Mouse (Mus musculus): ENCODE measurements around the gene Fcrl6.

Fcrl6 gene

GRCm38 (mm10) chr1:172614654-172615053 is 12.3 kb upstream of the Fcrl6 start:
- CTCF ChIA-PET, result no interaction called here

- CTCF ChIA-PET, result no interaction called here
Observed at GRCm38 (mm10) chr1:172612745-172613144, 10.4 kb upstream of the Fcrl6 start.

GRCm38 (mm10) chr1:172611304-172611703 is 9.0 kb upstream of the Fcrl6 start:
- CTCF ChIA-PET, result no interaction called here

- CTCF ChIA-PET, result interaction anchor here (0.6 kb wide), 1 partner anchor 15 kb away, joined by 10 read pairs; no protein-coding TSS in a partner anchor
Observed at GRCm38 (mm10) chr1:172594495-172594894, 7.9 kb downstream of the Fcrl6 start.

DNA sequence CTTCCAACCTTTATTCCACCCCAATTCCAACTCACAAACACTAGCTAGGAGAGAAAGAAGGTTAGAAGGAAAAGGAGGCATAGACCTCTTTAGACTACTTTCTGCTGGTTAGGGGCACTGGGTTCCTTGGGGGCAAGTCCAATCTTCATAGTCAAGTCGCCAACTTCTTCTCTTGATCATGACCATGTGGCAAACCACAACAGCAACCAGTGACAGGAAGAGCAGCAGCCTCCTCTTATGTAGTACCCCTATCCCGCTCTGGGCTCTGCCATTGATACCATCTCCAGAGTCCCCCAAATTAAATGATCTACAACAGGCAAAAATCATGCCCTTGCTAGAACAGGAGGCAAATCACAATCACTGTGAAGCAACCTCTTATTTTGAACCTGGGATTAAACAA is 8.4 kb downstream of the Fcrl6 start:
- CTCF ChIA-PET, result interaction anchor here (0.6 kb wide), 1 partner anchor 14 kb away, joined by 10 read pairs; no protein-coding TSS in a partner anchor

GRCm38 (mm10) chr1:172593321-172593720 is 9.0 kb downstream of the Fcrl6 start:
- CTCF ChIA-PET, result no interaction called here

DNA sequence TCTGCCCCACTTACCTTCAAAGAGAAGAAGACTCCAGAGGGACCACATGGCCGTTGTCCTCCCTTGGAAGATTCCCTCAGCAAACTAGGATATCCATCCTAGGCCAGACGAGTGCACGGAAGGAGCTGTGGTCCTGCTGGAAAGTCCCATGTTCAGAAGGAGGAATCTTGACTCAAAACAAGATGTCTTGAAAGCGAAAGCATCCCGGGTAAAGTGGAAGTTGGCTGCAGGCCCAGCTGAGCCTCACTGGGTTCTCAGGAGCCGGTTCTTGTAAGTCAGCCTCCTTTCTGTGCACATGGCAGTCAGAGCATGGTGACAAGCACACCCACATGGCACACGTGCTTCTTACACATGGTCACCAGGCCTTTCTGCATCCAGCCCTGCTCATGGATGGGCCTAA is 12.0 kb downstream of the Fcrl6 start, which contains the start of gene Slamf8:
Gene Slamf8, minus strand, starts transcription at position 184 of the 400 bp plus-strand sequence.
- CTCF ChIA-PET, result interaction anchor here (0.7 kb wide), 1 partner anchor 17 kb away, joined by 3 read pairs; no protein-coding TSS in a partner anchor

GRCm38 (mm10) chr1:172585612-172586567 is 16.5 kb downstream of the Fcrl6 start:
- CTCF ChIA-PET, result no interaction called here

- CTCF ChIA-PET, result no interaction called here
Observed at GRCm38 (mm10) chr1:172585026-172585425, 17.3 kb downstream of the Fcrl6 start.

GRCm38 (mm10) chr1:172584271-172584670 is 18.1 kb downstream of the Fcrl6 start:
- CTCF ChIA-PET, result no interaction called here

DNA sequence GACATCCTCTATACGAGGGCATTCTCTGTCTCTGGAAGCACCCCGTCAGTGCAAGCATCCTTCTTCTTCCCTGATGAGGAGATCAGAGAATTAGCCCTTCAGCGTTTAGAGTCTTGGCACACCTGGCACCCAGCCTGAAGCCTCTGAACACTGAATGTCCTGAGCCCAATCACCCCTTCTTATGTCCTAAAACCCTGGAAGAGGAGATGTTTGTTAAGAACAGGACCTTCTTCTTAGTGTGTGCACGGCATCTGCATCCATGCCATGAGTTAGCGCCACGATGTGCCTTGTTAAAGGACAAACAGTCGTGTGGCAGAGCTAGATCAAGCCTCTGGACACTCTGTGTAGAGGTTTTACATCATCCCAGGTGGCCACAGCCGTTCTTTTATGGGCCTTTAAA is 19.9 kb downstream of the Fcrl6 start:
- CTCF ChIA-PET, result no interaction called here

- CTCF ChIA-PET, result interaction anchor here (0.6 to 0.9 kb wide), 2 partner anchors 14 to 52 kb away, joined by 10 to 13 read pairs; no protein-coding TSS in a partner anchor
Observed at GRCm38 (mm10) chr1:172580116-172580515, 22.2 kb downstream of the Fcrl6 start.

- CTCF ChIA-PET, result no interaction called here
Observed at GRCm38 (mm10) chr1:172567758-172568157, 34.6 kb downstream of the Fcrl6 start.

DNA sequence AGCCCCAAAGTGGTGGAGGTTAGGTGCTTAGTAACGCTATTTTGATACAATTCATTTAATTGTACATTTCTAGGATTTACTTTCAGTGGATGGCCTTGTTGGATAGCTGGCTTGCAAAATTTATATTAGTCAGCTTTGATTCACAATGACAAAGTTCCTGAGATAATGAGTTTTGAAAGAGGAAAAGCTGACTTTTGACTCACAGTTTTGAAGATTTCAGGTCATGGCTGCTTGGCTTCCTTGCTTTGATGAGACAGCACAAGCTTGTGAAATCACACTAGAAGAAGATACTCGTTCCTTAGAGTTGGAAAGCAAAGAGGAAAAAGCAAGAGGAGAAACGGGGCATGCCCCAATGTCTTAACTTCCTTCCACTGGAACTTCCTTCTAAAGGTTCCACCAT is 36.2 kb downstream of the Fcrl6 start:
- CTCF ChIA-PET, result interaction anchor here (1.4 kb wide), 1 partner anchor 38 kb away, joined by 3 read pairs; no protein-coding TSS in a partner anchor

DNA sequence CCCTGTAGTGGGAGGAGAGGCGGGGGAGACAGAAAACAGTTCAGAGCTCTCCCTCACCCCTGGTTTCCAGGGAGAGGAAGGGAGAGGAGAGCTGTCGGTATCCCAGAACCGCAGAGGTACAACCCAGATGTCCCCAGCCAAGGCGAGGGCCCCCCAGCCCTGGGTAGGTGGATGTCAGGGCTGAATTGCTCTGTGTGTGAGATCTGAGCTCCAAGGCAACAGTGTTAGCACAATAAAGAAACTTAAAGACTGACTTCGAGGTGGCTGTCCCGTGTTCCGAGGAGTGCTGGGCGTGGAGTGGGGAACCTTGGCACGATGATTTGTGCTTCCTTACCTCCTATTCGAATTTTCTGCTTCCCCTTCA is 38.9 kb downstream of the Fcrl6 start:
- CTCF ChIA-PET, result interaction anchor here (0.6 to 2.2 kb wide), 2 partner anchors 11 to 35 kb away, joined by 8 read pairs; no protein-coding TSS in a partner anchor

DNA sequence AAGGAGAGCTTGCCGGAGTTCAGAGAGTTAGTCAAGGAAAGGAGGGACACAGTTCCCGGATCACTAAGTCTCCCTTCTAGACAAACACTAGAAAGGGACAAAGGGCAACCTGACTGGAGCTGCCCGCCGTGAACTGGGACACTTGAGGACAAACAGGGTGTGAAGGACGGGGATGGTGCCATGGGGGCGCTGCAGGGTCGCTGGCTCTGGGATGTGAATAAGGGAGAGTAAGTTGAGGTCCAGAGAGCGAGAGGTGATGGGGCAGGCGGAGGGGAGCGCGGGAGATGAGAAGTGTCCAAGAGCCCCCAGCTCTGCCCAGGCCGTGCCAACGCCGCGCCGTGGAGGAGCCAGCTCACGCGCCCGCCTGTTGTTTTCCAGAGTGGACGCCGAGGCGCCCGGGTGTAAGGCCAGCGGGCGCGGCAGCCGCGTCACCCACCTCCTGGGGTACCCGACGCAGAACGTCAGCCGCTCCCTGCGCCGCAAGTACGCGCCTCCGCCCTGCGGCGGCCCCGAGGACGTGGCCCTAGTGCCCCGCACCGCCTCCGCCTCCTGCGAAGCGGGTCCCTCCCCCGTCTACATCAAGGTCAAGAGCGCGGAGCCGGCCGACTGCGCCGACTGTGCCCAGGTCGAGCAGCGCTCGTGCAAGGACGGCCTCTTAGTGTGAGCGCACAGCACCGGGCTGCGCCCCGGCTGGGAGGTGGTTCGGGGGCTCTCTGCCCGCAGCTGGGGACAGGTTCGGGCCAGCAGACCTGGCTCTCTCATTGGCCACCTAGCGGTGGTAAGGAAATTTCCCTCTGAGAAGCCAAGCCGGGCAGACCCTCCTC is 39.5 kb downstream of the Fcrl6 start:
- CTCF ChIA-PET, result interaction anchor here (0.6 to 2.2 kb wide), 4 partner anchors 11 to 37 kb away, joined by 3 to 8 read pairs (median 6); no protein-coding TSS in a partner anchor

DNA sequence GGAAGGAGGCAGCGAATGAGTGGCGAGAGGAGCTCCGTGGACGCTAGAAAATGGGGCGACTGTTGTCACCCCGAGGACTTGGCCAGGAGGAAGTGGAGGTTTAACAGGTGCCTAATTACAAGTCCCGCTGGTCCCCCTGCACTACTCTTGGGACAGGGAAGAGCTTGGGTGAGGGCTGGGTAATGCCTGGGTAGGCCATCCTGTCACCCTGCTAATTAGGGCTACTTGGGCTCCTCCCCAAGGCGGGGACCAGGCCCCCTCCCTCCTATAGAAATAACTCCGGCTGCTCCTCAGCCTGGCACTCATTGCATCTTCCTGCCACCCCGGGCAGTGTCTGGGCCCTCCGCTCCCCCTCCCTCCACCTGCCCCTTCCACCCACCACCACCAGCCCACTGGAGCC is 46.7 kb downstream of the Fcrl6 start, which contains the start of gene Vsig8:
Gene Vsig8, plus strand, starts transcription at position 301 of the 400 bp plus-strand sequence.
- CTCF ChIA-PET, result no interaction called here

DNA sequence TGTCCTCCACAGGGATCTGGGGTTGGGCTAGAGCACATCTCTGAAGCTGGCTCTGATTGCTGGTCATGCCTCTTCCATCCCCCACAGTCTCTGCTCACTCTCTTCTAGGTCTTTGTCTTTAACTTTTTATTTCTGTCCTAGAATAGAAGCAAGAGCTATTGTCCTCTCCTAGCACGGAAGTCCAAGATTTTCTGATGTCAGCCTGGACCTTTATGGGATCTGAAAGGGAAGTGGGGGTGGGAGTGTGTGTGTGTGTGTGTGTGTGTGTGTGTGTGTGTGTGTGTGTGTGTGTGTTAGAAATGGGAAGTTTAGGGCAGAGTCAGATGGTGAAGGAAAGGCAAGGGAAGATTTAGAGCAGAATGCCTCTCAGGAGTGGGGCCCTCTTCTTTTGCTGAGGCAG is 49.7 kb downstream of the Fcrl6 start:
- CTCF ChIA-PET, result no interaction called here

DNA sequence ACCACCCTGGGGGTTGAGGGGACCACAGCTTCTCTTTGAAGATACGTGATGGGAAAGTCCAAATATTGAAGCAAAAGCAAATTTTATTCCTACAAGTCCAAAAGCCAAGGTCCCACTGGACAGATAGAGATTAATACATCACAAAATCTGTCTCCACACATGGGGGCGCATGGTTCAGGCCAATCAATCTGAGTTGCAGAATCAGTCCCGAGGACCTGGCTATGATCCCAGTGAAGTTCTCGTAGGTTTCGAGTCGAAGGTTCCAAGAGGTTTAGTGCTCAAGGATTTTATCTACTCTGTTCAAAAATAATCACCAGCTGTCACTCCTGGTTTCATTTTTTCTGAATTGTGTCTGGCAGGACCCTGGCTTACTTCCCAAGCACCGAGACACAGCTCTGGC is 51.3 kb downstream of the Fcrl6 start:
- CTCF ChIA-PET, result no interaction called here

DNA sequence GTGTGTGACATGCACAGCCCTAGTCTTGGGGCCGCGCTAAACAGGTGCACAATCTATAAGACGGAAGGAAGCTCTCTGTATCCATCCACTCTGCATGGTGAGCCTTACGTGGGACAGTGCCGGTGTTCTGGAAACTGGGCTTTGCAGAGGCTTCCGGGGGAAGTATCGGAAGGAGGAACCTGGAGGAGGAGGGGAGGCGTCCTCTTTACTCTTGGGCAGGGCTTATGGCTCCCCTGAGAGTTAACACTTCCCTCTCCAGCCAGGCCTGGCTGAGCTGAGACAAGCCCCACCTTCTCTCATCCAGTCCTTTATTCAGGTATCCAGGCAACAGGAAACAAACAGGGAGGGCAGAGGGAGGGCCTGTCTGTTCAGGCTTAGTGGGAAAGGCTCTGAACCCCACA is 51.8 kb downstream of the Fcrl6 start:
- CTCF ChIA-PET, result no interaction called here

DNA sequence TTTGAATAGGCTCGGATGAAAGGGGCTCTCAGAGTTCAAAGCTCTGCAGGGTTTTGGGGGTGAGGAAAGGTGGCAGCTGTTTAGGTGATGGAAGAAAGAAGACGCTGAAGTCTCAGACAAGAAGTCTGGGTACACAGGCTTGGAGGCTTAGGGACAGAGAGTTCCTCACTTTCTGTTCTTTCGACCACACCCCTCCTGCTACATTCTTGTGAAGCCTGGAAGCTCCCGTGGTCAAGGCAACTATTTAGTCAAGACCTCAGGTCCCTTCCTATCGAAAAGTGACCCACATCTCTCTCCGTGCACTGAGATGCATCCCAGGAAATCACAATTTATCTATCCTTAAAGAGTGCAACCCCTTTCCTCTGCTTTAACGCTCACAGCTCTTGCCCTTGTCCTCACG is 52.6 kb downstream of the Fcrl6 start:
- CTCF ChIA-PET, result interaction anchor here (0.6 kb wide), 1 partner anchor 439 kb away, joined by 3 read pairs; no protein-coding TSS in a partner anchor

- CTCF ChIA-PET, result interaction anchor here (0.6 kb wide), 1 partner anchor 440 kb away, joined by 3 read pairs; no protein-coding TSS in a partner anchor
Observed at GRCm38 (mm10) chr1:172549314-172549713, 53.0 kb downstream of the Fcrl6 start.

Data from spleen, embryonic (tissue).